Mouse (Mus musculus): ENCODE data around the gene Lrrfip2. TPM values are rescaled to one million over a fixed set of nuclear protein-coding genes. Genes with fewer than 3 reads are reported as not detected.

The Lrrfip2 gene
- total RNA-seq (2021): 10 to 100 TPM; 60.2 to 63.7 TPM
- long read RNA-seq, experiment 1, transcript Lrrfip2-205 (15 exons, 1,839 nt): major isoform, 5 of 56 reads
- long read RNA-seq, experiment 1, partial matches to known transcripts: 9 of 56 reads
- long read RNA-seq, experiment 1, other reads (novel, unspliced or antisense): 40 of 56 reads
- long read RNA-seq, experiment 2, transcript Lrrfip2-205 (15 exons, 1,839 nt): major isoform, 5 of 51 reads
- long read RNA-seq, experiment 2, partial matches to known transcripts: 15 of 51 reads
- long read RNA-seq, experiment 2, other reads (novel, unspliced or antisense): 30 of 51 reads

GRCm38 (mm10) chr9:111117126-111117642, at the start of gene Lrrfip2:
TSS of gene Lrrfip2 (plus strand) at chr9:111117592.
- DNase-seq: no peak
- intact Hi-C loops (cut with DNase I; ENCODE audit: low total_unique reads): no loop called here

DNA sequence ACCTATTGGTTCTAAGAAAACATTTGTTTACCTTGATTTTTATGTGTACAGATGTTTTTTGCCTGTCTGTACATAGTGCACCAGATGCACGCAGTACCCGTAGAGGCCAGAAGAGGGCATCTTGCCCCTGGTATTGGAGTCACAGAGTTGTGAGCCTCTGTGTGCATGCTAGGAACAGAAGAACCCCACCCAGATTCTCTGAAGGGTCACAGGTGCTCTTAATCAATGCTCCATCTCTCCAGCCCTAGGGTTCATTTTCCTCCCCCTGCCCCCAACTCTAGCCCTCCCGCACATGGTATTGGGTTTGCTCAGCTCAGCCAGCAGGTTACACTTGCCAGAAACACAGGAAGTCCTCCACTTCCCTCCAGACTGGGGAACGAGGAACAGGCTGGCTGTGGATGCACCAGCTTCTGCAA, 46.8 kb upstream of the Lrrfip2 start:
- DNase-seq: peak; percentile 47
- intact Hi-C loops (cut with DNase I; ENCODE audit: low total_unique reads): loop anchor here (2.0 kb wide), 1 partner anchor 72 kb away; no protein-coding TSS in a partner anchor

DNA sequence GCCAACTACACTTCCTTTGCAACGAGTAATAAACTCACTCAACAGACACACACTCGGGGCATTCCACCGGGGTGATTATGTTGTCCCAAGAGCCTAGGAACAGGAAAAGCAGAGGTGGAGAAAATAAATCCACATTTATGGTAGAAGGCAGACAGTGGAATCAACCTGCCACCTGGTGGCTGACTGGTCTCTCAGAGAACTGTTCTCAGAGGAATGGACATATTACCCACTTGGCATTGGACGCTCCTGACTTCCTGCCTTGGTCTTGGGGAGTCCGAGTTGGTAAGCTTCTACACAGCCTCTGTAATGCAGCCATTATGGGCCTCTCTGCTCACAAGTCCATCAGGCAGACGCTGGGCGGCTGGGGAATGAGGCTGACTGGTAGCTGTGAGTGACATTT, 45.2 kb upstream of the Lrrfip2 start:
- DNase-seq: peak; percentile 33
- intact Hi-C loops (cut with DNase I; ENCODE audit: low total_unique reads): no loop called here

DNA sequence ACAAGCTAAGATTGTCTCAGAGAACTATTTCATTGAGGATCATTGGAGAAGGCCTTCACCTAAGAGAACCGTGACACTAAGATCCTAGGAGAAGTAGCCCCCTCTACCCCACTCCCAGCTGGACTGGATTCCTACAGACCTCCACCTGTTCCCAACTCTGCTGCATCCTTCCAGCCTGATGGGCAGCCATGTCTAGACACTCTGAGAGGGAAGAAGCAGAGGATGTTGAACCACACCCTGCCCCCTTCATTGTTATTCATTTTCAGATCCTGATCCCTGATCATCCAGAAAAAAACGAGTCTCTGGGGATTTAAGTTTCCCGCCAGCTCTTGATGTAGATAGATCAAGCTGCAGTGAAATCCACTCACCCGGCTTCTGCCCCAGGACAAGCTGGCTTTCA, 44.4 kb upstream of the Lrrfip2 start:
- no peak for DNase-seq
- intact Hi-C loops (cut with DNase I; ENCODE audit: low total_unique reads): no loop called here

- DNase-seq: no peak
- intact Hi-C loops (cut with DNase I; ENCODE audit: low total_unique reads): no loop called here
These were observed 39.6 kb upstream of the Lrrfip2 start for GRCm38 (mm10) chr9:111077745-111078144.

- DNase-seq: no peak
- intact Hi-C loops (cut with DNase I; ENCODE audit: low total_unique reads): no loop called here
These were observed 36.6 kb upstream of the Lrrfip2 start for GRCm38 (mm10) chr9:111080801-111081200.

DNA sequence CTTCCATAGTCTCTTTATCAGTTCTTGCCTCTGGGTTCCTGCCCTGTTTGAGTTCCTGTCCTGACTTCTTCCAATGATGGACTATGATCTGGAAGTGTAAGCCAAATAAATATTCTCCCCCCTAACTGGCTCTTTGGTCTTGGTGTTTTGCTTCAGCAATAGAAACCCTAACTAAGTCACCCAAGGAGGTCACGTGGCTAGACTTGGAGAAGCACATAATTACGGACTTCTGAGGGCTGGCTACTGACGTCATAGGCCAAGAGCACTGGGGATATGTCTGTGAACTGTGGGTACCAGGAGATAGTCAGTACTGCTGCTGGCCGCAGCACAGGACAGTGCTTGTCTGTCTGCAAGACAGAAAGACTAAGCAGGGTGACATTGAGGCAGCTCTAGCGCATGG, 35.6 kb upstream of the Lrrfip2 start:
- intact Hi-C loops (cut with DNase I; ENCODE audit: low total_unique reads): no loop called here
- no peak for DNase-seq

GRCm38 (mm10) chr9:111085329-111085728, 32.1 kb upstream of the Lrrfip2 start:
- no peak for DNase-seq
- intact Hi-C loops (cut with DNase I; ENCODE audit: low total_unique reads): no loop called here

DNA sequence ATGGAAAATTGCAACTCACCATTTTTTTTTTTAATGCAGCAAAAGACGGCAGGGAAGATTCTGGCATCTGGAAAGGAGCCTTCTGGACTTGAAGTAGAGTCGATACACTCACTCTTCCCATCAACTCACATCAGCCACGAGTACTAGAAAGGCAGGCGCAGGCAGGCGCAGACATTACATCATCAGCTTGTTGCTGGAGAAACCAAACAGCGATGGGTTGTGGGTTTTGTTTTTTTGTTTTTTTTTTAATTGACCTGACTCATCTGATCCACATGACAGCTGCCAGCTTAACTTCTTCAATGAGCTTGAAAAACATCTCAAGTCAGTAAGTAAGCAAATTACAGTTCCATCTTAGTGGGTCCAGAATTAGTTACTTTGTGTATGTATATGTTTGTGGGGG, 31.3 kb upstream of the Lrrfip2 start:
- intact Hi-C loops (cut with DNase I; ENCODE audit: low total_unique reads): no loop called here
- DNase-seq: no peak

GRCm38 (mm10) chr9:111086995-111087606, 30.3 kb upstream of the Lrrfip2 start:
- no peak for DNase-seq
- intact Hi-C loops (cut with DNase I; ENCODE audit: low total_unique reads): no loop called here

DNA sequence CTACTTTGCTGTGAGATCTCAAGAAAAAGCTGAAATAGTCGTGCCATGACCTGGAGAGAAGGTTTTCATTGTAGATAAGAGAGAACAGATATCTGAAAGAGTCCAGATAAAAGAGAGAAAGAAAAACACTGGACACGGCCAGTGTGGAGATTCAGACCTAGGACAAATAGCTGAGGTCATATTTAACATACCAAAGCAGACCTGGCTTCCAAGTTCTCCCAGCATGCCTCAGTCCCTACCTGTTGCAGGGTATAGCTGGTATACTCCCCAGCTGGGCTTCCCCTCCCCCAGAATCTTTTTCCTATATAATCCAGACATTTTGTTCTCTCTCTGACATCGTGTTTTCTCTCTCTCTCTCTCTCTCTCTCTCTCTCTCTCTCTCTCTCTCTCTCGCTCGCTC, 29.4 kb upstream of the Lrrfip2 start:
- no peak for DNase-seq
- intact Hi-C loops (cut with DNase I; ENCODE audit: low total_unique reads): no loop called here

DNA sequence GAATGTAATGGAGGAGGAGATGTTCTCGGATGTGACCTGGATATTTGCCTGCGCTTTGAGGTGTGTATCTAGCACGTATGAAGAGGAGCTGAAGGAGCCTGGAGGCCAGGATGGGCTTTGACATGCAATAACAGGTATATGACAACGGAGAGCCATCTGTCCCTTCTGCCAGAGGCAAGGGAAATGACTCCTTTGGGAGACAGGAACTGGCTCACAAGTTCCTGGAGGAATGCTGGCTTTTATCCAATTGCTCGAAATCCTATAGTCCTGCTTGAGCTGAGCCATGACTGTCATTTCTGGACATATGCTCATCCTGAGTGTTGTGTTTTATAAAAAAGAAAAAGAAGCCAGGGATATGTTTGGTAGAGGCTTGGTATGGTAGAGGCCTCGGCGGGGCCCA, 28.5 kb upstream of the Lrrfip2 start:
- intact Hi-C loops (cut with DNase I; ENCODE audit: low total_unique reads): no loop called here
- DNase-seq: no peak

DNA sequence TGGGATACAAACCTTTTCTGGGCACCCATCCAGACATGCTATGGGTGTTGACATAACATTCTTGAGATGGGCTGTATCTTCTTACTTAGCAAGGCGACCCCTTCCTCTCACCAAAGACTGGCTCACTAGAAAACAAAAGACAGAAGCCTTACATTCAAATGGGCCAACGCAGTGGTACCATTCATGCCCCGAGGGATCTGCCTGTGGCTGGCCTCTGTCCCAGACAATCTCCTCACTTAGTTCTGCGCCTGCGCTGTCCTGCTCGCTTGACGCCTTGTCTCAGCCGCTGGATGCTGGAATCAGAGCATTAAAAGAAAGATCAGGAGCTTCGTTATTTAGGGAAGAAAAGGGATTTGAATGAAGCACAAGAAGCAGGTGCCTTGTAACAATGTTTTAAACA, 24.7 kb upstream of the Lrrfip2 start:
- DNase-seq: peak; percentile 38
- intact Hi-C loops (cut with DNase I; ENCODE audit: low total_unique reads): loop anchor here (10.0 kb wide), 2 partner anchors 52 to 92 kb away; no protein-coding TSS in a partner anchor

- peak; percentile 55 for DNase-seq
- intact Hi-C loops (cut with DNase I; ENCODE audit: low total_unique reads): loop anchor here (10.0 kb wide), 2 partner anchors 52 to 92 kb away; no protein-coding TSS in a partner anchor
These were observed 24.3 kb upstream of the Lrrfip2 start for GRCm38 (mm10) chr9:111093094-111093493.

- no peak for DNase-seq
- intact Hi-C loops (cut with DNase I; ENCODE audit: low total_unique reads): loop anchor here (10.0 kb wide), 2 partner anchors 50 to 90 kb away; no protein-coding TSS in a partner anchor
These were observed 22.8 kb upstream of the Lrrfip2 start for GRCm38 (mm10) chr9:111094626-111095025.

GRCm38 (mm10) chr9:111095710-111096109, 21.7 kb upstream of the Lrrfip2 start:
- intact Hi-C loops (cut with DNase I; ENCODE audit: low total_unique reads): loop anchor here (10.0 kb wide), 2 partner anchors 49 to 89 kb away; no protein-coding TSS in a partner anchor
- DNase-seq: no peak

- DNase-seq: no peak
- intact Hi-C loops (cut with DNase I; ENCODE audit: low total_unique reads): loop anchor here (10.0 kb wide), 2 partner anchors 48 to 88 kb away; no protein-coding TSS in a partner anchor
These were observed 20.7 kb upstream of the Lrrfip2 start for GRCm38 (mm10) chr9:111096419-111097326.

- intact Hi-C loops (cut with DNase I; ENCODE audit: low total_unique reads): loop anchor here (10.0 kb wide), 2 partner anchors 47 to 87 kb away; no protein-coding TSS in a partner anchor
- no peak for DNase-seq
These were observed 19.8 kb upstream of the Lrrfip2 start for GRCm38 (mm10) chr9:111097543-111097942.

DNA sequence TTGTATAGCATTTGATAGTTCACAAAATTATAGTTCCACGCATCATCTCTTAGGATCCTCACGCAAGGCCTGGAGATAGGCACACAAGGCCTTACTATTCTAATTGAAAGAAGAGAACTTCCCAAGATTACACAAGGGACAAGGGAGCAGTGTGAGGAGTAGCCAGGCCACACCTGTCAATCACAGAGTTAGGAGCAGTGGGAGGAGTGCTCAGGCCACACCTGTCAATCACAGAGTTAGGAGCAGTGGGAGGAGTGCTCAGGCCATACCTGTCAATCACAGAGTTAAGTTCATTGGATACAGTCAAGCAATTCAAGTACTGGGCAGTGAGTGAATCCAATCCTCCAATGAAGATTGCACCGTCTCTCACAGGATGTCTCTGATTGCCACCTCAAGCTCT, 17.0 kb upstream of the Lrrfip2 start:
- intact Hi-C loops (cut with DNase I; ENCODE audit: low total_unique reads): no loop called here
- no peak for DNase-seq

- intact Hi-C loops (cut with DNase I; ENCODE audit: low total_unique reads): no loop called here
- DNase-seq: no peak
These were observed 14.1 kb upstream of the Lrrfip2 start for GRCm38 (mm10) chr9:111103293-111103692.
